Mouse (Mus musculus): ENCODE results near the gene Ppox.
"Not testable (repeated sequence)": the region's sequence is repeated elsewhere in the genome, so short reads cannot be mapped to it uniquely, and the experiment has no call there.

Gene Ppox

DNA sequence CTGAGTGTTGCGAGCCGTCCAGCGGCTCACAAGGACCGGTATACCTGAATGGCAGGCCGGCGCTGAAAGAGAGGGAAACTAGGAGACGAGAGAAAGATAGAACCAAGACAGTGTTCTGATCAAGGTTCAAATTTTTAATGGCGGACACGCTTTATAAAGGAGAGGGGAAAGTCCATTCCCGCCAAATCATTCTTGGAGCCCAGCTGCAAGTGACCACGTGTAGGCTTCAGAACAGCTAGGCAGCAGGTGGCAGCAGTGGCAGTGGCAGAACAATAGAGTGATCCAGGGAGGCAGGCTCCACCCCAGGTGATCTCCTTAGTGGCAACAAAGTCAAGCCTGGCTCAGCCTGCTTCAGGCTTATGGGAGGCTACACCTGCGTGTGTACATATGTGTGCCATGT, 39.0 kb downstream of the Ppox start:
- not testable (repeated sequence) for DNase-seq

DNA sequence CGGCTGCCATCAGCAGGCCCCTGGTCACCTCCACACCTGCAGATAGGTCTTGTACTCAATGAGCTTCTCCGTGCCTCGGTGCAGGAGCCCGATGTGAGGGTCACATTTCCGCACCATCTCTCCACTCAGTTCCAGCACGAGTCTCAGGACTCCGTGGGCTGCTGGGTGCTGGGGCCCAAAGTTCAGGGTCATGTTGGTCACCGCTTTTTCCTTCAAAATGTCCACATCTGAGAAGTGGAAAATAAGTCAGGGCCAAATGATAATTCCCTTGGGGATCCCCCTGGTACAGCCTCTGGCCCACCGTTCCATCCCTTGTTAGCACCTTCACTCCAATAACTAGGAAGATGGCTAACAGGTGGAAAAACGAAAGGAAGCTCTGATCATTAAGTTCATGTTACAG, 40.1 kb downstream of the Ppox start:
- DNase-seq, result no peak

DNA sequence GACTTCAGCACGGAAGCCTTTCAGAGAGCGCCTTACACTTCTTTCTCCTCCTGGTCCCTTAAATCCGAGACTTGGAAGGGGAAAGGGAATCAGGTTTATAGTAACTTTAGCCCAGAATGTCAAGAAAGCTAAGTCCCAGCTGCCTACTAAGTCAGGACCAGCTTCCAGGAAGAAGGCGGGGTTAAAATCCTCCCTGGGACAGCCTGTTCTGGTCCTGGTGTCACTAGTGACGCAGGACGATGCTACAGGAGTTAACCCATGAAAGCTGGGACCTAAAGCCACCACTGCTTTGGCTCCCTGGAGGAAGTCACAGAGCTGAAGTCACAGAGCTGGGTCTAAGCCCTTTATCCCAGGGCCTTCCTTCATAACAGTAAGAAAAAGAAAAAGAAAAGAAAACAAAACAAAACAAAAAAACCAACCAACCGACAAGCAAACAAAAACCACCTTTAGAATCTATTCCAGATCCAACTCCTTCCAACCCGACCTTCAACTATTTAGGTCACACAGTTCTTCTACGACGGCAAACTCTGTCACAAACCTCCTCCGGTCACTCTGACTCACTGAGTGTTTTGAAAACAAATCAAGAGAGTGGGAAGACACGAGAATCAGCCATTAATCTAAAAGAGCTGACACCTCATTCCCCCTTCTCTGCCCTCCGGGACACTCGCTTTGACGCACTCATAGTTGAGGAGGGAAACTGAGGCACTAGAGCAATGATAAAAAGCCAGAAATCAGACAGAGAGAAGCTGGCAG, 40.8 kb downstream of the Ppox start:
- DNase-seq, result no peak

DNA sequence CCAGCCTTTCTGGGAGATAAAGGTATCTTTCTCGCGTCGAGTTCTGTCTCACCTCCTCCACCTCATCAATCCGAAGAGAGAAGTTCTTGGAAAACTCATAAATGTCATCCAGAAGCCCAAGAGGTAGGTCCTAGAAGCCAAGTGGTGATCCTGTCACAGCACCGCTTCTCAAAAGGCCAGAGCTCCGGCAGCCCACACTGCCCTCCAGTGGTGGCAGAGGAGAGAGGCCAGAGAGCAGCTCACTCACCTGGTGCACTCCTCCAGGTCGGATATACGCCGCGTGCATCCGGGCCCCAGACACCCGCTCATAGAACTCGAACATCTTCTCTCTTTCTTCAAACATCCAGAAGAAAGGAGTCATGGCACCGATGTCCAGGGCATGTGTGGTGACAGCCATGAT, 42.5 kb downstream of the Ppox start:
- DNase-seq, result peak in 1 of 2 experiments; percentile 61

DNA sequence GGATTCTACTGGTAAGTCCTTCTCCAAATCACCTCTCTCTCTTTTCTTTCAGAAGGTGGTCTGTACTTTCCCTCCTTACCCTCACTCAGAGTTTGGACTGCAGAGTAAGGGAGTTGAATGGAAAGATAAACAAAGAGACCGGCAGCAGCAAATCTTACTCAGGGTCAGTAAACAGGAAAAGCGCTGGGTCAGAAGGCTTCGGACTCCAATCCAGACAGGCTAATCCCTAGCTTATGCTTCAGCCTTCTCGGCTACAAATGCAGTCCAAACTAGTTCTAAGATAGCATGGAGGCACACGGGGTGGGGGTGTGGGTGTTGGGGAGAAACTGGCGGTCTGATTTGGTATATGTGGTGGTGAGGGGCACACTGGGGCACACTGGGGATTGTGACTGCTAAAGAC, 43.5 kb downstream of the Ppox start:
- DNase-seq, result no peak

DNA sequence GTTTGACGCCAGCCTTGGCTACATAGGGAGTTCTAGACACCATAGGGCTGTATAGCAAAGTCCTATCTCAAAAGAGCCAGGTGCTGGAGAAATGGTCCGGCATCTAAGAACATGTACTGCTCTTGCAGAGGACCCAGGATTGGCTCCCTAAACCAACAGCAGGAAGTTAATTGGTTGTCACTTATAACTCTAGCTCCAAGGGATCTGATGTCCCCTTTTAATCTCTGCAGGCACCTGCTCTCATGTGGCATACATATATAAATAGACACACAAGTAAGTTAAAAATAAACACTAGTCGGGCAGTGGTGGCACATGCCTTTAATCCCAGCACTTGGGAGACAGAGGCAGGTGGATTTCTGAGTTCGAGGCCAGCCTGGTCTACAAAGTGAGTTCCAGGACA, 45.2 kb downstream of the Ppox start:
- no peak for DNase-seq

DNA sequence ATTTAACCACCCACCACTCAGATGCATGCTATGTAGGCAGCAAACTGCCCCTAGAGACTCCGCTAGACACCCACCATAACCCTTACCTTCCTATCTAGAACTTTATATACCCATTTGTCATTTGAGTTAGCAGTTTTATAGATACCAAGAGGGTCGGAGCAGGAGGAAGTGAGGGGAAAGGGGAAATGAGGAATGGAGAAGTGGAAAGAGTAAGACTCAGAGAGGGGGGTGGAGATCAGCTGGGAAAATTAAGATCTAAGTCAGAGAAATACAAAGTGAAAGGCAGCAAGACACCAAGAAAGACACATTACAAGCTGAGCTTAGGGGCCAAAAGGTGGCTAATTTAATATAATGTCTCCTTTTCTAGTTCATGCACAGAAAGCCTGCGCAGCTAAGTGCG, 46.4 kb downstream of the Ppox start:
- no peak for DNase-seq

DNA sequence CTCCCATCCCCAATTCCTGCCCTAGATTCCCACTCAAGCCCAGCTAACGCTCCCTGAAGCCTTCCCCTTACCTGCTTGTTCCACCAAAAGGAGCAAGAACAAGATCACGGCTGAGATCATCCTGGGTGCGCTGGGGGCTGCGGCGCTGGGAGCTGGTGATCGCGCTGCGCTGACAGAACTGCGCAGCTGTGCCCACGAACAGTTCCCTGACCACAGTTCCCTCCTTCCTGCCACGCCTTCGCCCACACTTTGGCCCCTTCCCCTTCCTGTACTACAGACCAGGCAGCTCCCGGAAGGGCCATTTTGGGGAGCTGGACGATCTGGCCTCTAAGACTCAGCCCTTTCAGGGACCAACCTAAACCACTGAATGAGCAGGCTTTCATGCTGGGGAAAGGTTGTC, 46.9 kb downstream of the Ppox start, which contains the start of gene Fcer1g:
TSS of gene Fcer1g (minus strand) at position 240 of the 400 bp plus-strand sequence.
- DNase-seq, result no peak

DNA sequence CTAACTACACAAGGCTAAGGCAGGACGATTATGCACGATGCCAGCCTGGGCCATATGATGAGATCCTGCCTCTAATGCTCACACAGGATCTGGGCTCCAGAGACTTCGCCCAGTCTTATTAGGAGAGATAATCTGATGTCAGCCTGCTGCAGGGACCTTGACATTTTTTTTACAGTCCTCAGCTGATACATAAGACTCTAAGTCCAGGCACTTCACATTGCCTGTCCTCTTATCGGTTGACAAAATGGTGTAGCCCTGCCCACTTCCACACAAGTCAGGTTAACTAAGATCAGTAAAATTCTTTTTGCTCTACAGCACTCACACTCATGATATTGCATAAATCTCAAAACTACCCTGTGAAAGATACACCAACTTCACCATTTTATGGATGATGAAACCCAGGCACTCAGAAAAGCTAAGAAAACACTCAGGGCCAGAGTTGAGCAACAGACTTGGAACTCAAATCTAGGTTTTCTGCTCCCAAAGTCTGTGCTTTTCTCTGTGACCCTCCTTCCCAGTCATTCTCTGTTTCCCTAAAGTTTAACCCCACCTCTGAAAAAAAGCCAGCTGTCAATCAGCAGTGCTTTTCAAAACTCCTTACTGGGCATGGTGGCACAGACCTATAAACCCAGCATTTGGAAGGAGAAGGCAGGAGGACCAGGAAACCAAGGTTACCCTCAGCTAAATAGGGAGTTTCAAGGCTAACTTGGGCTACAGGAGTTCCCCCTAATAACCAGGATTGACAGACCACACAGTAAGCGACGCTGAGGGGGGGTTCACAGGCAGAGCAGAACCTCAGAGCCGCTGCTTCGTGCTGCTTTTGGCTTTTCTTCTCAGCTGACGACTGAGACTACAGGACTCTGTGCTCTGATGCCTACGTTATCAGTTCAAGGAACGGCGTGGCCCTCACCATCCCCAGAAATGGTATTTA, 47.9 kb downstream of the Ppox start:
- DNase-seq, result no peak

DNA sequence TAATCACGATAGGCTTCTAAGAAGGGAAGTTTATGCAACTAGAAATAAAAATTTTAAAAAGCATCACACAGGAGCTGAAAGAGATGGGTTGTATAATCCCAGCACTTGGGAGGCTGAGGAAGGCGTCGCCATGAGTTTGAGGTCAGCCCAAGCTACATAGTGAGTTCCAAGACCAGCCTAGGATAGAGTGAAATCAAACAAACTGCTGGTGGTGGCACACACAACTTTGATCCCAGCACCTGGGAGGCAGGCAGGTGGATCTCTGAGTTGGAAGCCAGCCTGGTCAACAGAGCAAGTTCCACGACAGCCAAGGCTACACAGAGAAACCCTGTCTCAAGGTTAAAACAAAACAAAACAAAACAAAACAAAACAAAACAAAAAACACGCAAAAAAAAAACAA, 48.6 kb downstream of the Ppox start:
- no peak for DNase-seq

DNA sequence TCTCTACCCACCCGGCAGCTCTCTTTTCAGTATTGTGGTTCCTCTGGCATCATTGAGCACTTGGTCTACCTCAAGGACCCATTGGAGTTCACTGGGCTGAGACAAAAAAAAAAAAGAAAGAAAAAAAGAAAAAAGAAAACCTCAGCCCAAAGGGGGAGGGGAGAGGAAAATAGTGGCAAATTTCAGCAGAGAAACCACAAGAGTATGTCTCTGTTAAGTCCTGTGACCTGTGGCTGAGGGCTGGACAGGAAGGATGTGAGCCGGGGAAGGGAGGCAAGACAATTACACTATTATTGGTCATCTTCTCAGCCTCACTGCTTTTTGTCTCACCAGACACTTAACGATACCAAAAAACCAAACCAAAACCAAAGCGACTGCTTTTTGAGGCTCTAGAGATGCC, 49.1 kb downstream of the Ppox start:
- no peak for DNase-seq

DNA sequence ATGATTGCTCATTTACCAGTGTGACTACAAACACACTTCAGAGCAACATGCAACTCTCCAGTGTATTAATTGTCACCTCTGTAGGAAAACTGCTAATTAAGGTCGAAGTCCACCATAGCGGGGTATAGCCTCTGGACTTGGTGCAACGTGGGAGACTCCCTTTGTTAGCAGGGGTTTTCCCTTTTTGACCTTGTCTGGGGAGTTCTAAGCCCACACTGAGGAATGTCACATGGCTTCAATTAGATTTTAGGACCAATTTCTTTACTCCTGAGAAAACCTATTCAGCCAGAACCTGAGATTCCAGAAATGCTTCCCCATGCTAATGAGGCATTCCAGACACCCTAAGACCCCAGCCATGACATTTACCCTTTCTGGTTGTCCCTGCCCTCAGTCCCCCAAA, 50.8 kb downstream of the Ppox start:
- DNase-seq, result no peak

DNA sequence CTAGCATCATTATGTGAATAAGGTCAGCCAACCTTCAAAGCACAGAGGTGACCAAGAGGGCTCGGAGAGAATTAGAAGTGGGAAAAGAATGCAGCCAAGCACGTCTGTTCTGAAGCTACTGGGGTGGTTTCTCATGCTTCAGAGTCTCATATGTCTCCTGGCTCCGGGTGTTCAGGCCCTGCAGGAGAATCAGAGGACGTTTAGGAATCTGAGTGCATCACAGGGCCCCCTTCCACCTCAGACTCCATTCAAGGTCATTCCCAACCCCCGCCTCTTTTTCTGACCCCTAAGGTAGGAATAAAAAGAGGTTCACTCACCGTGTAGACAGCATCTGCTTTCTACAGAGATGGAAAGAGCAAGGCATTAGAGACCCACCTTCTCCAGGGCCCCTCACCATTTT, 51.2 kb downstream of the Ppox start:
- no peak for DNase-seq

DNA sequence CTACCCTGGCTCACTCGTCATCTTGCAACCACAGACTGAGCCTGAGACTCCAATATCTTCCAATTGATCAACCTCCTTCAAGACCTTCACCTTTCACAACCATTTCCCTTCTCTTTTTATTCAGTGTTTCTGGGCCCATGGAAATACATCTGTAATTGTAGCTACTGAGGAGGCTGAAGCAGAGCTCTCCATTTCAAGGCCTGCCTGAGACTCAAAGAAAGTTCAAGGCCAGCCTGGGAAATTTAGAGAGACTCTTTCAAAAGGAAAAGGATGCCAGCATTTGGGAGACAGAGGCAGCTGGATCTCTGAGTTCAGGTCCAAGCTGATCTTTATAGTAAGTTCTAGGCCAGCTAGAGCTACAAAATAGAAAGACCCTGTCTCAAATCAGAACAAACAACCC, 53.1 kb downstream of the Ppox start:
- no peak for DNase-seq

DNA sequence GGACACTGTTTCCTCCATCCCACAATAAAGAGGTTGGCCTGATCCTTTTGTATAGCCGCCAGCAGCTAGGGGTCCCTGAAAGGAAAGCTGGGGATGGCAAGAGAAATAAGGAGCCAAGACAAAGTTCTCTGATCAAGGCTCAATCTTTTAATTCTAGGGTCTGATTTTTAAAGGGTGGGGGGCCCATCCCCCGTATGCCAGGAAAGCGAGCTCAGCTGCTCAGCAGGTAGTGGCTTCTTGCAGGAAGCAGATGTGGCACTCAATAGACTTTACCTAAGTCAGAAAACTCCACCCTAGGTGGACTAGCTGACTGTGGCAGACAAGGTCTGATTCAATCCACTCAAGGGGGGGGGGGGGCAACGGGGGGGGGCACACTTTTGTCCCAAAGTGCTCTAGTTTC, 54.2 kb downstream of the Ppox start:
- no peak for DNase-seq
